Mouse (Mus musculus): ENCODE data around the gene 2200002J24Rik. TPM values are rescaled to one million over a fixed set of nuclear protein-coding genes. Genes with fewer than 3 reads are reported as not detected.

2200002J24Rik gene
- total RNA-seq (2021): 1 to 10 TPM; 4.8 to 6.3 TPM
- long read RNA-seq, experiment 1, partial matches to known transcripts: 1 of 2 reads
- long read RNA-seq, experiment 1, other reads (novel, unspliced or antisense): 0 of 2 reads
- long read RNA-seq, experiment 2, partial matches to known transcripts: 1 of 6 reads
- long read RNA-seq, experiment 2, other reads (novel, unspliced or antisense): 1 of 6 reads

DNA sequence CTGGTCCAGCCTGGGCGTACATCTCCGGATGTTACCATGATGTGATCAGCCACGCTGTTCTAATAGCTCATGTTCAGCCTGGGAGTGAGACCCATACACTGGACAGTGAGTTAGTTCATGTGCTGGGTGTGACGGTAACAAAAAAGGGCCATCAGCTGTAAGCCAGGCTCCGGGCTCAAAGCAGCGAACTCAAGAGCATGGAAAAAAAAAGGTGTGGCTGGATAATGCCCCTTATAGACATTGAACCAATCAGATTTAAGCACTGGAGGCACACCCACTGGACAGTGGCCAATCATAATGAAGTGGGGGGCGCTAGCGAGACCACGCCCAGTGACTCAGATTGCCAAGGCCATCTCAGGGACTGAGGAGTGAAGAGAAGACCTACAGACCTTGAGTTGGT lies at the start of gene 2200002J24Rik:
2200002J24Rik (plus strand) TSS at position 338 of the 400 bp plus-strand sequence.
- DNase-seq: peak; percentile 84 to 88

DNA sequence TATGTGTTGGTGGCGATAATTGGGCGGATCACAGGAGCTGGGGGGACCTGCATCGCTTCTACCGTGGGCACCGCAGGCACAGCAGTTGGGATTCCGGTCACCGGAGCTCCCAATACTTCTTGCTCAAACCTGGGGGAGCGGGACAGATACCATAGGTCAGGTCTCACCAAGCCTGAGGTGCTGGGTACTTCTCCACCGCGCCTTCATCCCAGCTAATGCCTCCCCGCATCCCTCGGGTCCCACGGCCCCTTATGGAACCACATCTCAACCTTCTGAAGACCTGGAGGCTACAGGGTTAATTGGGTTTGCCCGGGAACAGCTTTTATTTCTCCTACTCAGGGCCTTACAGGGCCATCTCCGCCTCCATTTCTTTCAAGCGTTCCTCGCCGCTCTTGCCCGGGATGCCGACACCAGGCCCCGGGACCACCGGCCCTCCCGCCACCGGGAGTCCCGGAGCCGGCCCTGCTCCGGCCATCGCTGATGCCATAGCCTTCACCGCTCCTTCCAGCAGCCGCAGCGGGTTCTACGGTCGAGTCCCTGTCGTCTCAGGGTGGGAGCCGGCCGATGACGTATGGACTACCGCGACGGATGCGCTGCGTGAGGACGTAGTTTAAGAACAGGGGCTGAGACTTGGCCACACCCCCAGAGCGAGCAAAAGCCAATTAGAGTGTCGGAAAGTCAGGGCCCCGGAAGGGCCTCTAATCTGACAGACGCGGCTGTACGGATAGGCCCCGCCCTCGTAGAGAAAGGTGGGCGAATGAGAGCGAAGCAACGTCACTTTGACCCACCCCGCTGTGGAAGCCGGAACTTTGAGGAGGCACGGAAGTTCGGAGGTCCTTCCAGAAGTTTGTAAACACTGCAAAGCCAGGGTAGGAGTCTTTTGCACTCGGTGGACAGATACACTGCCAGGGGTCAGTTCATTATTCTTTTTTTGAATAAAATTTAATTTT lies 48.9 kb upstream of the 2200002J24Rik start, which contains the start of gene Rbm42:
Rbm42 (minus strand) TSS at position 727 of the 950 bp plus-strand sequence.
- DNase-seq: peak; percentile 98 to 99

DNA sequence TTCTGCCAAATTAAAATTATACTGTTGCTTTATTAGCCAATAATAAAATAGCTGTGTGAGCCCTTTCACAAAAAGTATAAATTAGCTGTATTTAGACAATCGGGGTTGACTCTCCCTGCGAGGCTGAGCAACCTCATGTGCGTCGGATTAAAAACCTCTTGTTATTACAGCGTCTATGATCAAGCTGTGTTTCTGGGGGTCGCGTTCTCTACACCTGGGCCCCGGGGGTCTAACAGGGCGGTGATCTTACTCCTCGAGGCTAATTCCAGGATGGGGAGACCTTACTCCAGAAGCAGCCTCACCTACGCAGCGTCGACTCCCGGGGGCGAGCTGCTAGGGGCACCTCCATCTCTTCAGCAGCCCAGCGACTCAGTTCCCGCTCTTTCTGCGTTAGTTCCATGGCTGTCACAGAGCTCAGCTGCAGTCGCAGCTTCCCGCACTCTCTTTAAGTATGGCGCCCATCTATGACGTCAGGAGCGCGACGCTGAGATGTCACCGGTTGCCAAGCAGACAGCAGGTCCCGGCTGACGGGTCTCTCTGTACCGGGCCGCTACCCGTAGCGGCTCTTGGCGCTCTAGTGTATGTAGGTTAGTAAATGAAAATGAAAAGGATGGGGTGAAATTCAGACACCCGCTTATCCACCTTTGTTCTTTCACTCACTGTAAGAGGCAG lies 34.1 kb upstream of the 2200002J24Rik start, which contains the start of gene Haus5:
Haus5 (minus strand) TSS at position 466 of the 672 bp plus-strand sequence.
- DNase-seq: peak; percentile 91 to 92

DNA sequence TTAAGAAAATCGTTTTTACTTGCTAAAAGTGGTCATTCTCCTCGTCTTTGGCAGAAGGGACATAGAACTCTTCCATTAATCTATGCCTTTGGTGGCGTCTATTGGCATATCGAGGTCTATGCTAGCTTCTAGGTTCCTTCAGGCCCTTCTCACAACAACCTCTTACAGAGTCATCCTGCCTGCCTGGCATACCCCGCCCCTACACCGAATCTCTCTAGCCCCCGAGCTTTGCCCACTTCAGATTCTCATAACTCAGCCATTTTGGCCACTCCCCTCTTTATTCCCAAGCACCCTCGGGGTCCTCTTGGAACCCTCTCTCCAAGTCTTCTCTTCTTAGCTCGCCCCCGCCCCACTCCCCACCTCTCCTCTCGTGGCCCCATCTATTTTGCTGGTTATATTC lies 33.4 kb upstream of the 2200002J24Rik start:
- DNase-seq: peak in 1 of 2 experiments; percentile 8

DNA sequence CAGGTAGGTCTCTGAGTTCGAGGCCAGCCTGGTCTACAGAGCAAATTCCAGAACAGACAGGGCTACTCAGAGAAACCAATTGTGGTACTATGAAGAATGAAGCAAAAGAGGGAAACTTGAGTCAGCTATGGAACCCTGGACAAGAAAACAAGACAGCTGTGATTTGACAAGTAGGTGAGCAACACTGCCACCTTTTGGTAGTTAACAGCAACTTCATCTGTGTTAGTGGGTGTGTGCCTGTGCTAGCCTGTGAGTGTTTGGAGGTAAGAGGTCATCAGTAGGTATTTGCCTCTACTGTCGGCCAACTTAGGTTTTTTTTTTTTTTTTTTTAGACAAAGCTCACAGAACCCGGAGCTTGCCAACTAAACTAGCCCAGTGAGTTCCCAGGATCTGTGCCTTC lies 29.5 kb upstream of the 2200002J24Rik start:
- no peak for DNase-seq

DNA sequence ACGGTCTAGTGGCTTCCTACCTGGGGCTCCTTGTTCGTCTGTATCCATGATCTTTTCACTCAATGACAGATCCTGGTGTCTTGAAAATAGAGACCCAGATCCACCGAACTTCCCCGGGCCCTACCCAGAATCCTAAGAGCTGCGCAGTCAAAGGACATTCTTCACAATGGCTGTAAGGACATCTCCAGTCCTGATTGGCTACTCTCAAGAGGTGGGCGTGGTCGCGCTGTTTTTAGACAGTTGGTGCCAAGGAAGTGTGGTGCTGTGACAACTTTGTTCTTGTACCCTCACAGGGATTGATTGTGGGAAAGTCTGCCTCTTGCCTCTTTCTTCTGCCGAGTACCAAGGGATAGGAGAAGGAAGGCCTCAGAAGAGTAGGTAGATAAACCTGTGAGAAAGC lies 27.2 kb upstream of the 2200002J24Rik start, which contains the start of gene Pmis2:
Pmis2 (minus strand) TSS at position 126 of the 400 bp plus-strand sequence.
- no peak for DNase-seq

DNA sequence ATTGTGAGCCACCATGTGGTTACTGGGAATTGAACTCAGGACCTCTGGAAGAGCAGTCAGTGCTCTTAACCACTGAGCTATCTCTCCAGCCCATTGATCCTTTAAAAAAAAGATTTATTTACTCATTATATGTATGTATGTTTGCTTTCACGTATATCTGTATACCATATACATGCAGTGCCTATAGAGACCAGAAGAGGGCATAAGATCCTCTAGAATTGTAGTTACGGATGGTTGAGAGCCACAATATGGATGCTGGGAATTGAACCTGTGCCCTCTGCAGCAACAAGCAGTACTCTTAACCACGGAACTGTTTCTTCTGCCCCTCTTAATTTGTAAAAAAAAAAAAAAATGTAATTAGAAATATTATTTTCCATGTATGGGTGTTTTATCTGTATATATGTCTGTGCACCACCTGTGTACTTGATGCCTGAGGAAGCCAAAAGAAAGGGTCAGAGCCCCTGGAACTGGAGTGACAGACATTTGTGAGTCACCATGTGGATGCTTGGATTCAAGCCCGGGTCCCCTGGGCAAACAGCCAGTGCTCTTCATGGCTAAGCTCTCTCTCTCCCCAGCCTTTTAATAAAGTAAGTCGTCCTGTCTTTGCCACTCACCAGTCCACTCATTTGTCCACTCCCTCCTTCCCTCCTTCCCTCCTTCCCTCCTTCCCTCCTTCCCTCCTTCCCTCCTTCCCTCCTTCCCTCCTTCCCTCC lies 20.3 kb upstream of the 2200002J24Rik start:
- peak; percentile 89 to 90 for DNase-seq

DNA sequence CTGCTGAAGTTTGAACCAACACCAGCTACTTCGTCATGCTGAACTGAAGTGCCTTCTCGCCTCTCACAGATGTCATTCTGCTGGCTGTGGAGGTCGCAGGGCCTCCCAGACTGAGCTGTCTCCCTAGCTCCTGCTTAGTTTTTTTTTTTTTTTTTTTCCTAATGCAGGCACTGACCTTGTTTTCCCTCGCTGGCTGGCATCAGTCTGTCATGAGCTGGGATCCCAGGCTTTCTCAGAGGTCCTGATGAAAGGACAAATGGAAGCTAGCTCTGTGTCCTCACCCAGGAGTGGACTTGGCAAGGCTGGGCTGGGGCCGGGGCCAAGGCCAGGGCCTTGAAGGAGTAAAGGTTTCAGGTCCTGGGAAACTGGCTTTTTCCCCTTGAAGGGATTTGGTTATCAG lies 16.8 kb upstream of the 2200002J24Rik start:
- DNase-seq: peak; percentile 40 to 49

DNA sequence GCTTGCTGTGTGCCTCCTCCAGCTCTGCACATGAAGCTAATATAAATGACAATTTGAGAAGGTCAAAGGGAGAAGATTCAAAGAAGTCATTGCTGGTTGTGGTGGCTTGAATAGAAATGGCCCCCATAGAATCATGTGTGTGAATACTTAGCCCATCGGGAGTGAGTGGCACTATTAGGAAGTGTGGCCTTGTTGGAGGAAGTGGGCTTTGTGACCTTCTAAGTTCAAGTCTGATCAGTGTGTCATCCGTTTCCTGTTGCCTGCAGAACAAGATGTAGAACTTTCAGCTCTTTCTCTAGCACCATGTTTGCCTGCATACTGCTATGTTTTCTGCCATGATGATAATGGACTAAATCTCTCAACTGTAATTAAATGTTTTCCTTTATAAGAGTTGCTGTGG lies 15.3 kb upstream of the 2200002J24Rik start:
- no peak for DNase-seq

DNA sequence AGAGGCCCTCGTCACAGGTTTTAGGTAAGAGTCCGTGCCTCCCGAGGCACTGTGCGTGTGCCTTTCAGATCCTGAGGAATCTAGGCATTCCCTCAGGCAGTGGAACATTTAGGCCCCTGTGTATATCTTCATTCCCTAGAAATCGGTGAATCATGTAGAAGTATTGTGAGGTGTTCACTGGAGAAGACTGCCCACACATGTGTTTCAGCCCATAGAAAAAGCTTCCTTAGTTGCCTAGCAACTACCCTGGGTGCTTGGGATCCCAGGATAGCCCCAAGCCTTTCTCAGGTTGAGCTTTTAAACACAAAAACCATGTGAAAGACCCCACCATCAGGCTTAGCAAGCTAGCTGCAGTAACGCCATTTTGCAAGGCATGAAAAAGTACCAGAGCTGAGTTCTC lies 10.4 kb upstream of the 2200002J24Rik start:
- no peak for DNase-seq

DNA sequence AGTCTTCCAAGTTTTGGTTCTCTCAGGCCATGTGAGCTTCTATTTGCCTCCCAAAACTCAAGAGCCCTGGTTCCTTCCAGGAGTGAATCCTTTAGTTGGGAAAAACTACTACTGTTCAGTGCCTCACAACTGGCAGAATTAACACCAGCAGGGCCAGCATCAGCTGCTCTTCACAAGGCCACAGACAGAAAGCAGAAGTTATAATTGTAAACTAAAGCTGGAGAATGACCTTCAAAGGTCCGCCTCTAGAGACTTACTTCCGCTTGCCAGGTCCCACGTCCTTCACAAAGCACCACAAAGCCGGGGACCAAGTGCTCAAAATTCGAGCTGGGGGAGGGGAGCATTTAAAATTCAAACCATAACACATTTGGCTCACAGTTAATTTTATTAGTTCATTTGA lies 625 bp upstream of the 2200002J24Rik start:
- peak; percentile 24 to 46 for DNase-seq

DNA sequence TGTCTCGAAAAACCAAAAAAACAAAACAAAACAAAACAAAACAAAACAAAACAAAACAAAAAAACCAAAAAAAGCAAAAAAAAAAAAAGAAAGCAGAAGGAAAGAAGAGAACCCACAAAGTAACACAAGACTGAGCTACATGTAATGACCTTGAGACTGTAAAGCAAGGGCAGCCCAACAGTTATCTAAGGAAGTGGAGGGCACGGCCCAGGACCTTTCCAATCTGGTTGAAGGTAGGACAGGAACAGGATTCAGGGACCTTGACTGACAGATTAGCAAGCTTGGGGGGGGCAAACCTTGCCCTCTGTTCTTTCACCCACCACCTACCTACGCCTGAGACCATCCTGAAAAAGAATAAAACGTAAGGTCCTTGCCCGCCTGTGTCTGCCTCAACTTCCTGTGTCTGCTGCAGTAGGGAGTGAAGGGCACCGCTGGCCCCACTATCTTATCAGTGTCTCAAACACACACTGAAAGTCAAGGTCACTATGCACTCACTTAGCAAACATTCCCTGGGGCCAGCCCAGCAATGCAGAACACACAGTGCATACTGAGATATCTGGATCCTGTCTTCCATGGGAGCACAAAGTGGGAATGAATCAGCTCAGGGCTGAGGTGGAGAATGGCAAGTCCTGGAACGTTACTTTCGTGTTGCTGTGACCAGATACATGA lies 7.6 kb downstream of the 2200002J24Rik start:
- DNase-seq: peak; percentile 73 to 75

DNA sequence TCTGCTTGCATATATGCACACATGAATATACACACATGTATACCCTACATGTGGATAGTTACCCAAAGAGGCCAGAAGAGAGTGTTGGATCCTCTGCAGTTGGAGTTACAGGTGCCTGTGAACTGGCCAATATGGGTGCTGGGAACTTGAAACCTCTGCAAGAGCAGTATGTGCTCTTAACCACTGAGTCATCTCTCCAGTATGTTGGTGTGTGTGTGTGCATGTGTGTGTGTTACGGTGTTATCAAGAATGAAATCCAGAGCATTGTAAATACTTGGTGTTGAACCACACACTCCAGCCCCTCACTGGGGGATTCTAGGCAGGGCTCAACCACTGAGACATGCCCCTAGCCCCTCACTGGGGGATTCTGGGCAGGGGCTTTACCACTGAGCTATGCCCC lies 8.7 kb downstream of the 2200002J24Rik start:
- no peak for DNase-seq

DNA sequence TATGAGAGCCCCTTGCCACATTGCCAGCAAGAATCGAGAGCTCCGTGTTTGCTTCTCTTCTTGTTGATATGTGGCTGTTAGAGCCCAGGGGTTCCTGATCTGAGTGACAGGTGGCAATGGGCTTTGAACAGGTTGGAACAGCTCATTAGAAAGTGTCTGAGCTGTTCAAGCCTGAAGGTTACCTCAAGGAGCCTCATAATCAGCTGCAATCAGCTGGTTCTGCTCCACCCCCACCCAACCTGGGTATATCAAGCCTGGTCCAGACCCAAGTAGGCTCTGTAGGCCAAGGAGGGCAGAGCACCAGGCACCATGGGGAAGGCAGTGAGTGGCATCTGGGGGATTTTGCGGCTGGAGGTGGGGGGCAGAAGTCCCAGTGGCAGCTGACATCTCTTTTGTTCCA lies 13.2 kb downstream of the 2200002J24Rik start, which contains the start of gene Atp4a:
Atp4a (plus strand) TSS at position 268 of the 400 bp plus-strand sequence.
- no peak for DNase-seq

DNA sequence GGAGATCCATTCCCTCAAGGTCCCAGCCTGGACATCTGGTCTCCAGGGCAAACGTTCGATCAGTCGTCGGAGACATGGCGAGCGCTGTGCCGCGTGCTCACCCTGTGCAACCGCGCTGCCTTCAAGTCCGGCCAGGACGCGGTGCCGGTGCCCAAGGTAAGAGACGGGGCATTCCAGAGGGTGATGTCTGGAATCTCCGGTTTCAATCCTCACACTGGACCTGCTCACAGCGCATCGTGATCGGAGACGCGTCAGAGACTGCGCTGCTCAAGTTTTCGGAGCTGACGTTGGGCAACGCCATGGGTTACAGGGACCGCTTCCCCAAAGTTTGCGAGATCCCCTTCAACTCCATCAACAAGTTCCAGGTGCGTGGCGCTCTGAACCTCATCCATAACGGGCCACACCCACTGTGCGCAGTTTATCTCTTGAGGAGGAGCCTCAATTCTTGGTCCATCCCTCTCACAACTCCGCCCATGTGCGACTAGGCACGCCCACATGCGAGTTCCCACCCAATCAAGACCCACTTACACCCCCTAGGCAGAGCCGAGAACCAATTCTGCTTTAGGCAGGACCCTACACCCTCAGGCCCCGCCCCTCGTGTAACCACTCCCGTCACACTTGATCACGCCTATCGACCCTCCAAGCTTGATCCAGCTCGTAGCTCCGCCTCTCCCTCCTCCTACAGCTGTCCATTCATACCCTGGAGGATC lies 18.4 kb downstream of the 2200002J24Rik start:
- DNase-seq: peak; percentile 91 to 94

DNA sequence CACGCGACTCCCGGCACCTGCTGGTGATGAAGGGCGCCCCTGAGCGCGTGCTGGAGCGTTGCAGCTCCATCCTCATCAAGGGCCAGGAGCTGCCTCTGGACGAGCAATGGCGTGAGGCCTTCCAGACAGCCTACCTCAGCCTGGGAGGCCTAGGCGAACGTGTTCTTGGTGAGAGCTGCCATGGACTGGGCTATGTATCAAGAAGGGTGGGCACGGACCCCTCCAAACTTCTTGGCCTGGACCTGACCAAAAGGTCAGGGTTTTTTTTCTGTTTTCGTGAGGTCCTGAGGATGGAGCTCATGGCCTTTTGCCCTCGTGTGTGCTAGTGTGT lies 19.0 kb downstream of the 2200002J24Rik start:
- DNase-seq: no peak

DNA sequence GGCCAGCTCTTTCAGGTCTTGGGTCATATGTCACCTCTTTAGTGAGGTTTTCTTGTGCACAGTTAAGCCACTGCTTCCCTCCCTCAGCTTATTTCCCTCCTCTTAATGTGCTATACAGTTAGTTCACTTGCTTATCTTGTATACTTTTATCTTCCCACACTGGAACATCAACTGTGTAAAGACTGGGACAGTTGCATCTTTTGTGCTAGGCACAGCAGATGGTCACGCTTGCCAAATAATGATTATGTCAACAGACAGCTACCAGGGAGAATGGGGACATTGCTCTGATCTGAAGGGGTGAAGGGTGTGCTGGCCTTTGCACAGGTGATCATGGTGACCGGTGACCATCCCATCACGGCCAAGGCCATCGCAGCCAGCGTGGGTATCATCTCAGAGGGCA lies 20.9 kb downstream of the 2200002J24Rik start:
- no peak for DNase-seq

DNA sequence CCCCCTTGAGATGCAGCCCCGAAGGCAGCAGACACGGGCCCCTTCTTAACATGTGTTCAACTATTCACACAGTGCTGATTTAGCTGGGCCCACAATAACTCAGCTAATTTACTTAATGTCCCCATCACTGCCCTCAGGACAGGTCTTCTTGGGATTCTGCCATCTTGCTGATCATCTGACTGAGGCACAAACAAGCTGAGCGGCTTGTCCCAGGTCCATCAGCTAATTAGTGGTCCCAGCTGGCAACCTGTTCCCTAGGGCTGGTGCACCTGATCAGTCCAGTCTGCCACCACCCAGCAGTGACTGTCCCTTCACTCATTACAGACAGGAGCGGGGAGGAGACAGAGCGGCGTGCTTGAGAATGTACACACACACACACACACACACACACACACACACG lies 22.6 kb downstream of the 2200002J24Rik start:
- DNase-seq: no peak

DNA sequence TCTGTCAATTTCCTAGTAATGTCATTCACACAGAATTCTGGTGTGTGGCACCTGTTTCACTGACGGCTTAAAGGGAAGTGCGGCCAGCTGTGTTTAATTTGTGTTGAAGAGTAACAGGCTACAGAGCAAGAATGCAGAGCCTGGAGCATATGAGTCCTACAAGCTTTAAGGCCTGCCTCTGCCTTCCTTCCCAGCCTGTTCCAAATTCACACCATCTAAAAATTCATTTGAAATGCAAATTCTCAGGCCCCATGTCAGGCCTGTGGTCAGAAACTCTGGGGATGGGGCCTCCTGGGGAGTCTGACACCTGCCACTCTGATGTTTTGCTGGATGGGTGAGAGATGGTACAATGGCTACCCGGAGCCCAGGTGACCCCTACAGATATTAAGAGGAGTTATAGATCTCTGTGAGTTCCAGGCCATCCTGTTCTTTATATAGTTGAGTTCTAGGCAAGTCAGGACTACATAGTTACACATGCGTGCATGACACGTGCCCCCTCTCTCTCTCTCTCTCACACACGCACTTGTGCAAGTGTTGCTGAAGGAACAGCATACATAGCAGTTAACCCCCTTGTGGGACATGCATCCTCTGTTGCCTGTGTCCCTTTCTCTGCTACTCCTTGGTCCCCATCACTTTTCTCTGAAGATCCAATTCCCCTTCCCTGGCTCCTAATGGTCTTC lies 24.7 kb downstream of the 2200002J24Rik start:
- no peak for DNase-seq

DNA sequence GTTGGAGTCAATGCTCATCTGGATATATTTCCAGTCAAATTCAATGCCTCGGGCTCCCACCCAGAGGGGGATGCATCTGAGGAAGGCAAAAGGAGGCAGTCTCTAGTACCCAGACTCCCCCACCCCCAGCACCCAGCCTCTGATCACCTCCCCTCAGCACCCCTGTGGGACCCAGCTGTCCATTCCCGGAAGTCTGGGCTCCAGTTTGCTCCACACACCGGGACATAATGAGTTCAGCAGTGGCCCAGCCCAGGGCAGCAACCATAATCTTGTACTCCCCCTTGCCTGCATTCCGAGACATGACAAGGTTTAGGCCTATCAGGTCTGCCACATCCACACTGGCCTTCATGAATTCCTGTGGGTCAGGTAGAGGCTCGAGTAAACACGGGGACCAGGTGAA lies 29.5 kb downstream of the 2200002J24Rik start:
- DNase-seq: no peak
